Mouse (Mus musculus) common myeloid progenitor, adult 5-6 weeks (primary cell): Measurements from ENCODE around the gene Mrpl43. TPM values are rescaled to one million over a fixed set of nuclear protein-coding genes. Genes with fewer than 3 reads are reported as not detected.

ENCODE experiments used
- ATAC-seq: replicated peaks from 2 replicates; pipeline ENCODE4 v1.8.0; 2016; ENCODE audit warnings: low read depth, mild to moderate bottlenecking, moderate TSS enrichment, inconsistent platforms; ENCODE audit not compliant: poor library complexity, severe bottlenecking
- total RNA-seq: library from RNA; stranded (forward); fragments of 200-1000, 187-1606 nt; gene quantifications from 2 replicates; pipeline ENCODE4 v1.2.3, GENCODE M21; 2017

Mrpl43 gene
- total RNA-seq, 1 experiment from 2014 or later, result 36.4 TPM

DNA sequence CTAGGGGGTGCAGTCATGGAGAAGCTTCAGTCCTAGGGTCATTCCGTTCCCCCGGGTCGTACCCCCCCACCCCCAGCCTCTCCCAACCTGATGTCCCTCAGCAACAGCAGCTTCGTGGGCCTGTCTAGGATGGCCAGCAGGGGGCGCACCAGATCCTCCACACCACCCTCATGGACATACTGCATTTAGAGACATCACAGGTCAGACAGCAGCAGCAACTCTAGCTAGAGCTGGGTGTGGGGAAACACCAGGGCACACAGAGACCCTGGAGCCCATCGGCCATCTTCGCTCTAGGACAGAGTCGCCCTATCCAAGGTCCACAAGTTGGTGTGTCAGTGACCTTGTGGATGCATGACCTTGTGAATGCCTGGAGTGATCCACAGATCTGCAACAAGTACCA, 23.9 kb upstream of the Mrpl43 start:
- 0 out of 2 replicates have a peak, but pooled peaks have one; percentile 22 for ATAC-seq

DNA sequence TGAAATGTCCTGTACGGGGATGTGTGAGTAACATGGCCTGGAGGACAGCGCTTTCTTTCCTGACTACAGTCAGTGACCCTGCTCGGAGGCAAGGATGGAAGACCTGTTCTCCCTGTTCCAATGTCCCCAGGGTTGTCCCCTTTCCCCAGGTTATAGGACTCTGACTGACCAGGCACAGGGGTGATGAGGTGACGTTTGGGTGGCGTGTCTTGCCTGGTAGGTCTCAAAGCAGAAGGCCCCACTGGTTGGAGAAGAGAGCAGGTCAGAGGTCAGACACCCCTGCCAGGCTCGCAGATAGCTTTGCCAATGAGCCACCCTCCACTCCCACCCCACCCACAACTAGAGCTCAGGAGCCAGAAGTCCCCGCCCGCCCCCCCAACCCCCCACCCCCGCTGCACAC, 23.3 kb upstream of the Mrpl43 start:
- ATAC-seq, result no peak

DNA sequence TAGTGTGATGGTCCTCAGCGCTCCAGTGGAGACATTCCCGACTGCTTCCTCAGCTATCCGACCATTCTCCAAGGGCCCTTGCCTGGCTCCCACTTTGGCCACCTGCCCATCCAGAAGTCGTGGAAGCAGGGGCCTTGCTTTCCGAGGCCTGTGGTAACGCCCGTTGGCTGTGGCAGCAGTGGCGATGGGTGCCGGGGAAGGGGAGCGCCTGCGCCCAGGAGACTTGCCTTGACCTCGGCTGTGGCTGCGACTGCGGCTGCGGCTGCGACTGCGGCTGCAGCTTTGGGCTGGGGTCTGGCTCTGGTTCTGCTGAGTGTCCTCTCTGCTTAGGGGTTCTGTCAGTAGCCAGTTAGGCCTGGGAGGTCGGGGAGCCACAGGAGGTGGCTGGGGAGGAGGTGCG, 22.5 kb upstream of the Mrpl43 start:
- no peak for ATAC-seq

DNA sequence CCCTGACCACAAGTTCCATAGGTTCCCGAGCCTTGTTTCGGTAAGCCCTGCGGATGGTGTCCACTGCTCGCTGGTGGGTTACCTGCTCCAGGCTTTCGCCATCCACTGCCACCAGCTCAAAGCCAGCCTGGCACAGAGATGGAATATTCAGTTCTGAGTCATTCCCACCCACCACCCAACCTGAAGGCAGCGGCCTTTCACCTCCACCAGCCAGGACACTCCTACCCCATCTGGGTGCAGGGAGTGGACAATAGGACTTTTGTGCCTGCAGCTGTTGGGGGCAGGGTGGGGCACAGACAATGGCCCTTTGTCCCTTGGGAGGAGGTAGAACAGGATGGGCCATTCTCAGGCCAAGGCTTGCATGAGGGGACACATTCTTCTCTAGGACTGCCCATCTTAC, 21.6 kb upstream of the Mrpl43 start:
- ATAC-seq, result no peak

DNA sequence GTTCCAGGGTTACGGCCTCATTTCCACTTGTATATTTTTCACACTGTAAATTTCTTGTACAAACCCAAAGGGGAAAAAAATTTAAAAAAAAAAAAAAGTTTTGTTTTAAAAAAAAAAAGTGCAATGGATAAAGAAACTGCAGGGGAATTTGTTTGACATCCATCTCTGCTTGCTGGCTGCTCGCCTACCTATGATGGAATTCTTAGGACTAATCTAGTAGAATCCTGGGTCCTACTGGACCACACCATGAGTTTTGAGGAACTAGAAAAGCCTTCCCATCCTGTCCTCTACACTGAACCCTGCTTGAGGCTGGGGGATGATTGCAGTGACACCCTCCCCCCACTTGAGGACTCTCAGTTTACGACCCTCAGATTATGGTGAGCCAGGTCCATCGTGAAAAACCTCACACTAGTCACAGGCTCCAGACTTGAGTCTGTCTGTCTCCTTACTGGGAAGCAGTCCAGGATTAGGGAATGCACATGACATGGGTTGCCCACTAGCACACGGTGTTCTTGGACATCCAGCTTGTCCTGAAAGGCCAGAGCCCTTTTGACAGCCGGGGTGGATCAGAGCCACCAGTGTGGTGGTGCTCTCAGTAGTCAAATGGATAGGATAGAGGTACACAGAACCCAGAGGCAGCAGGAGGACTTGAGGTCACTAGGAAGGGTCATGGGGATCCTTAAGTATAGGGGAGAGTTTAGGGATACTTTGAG, 20.9 kb upstream of the Mrpl43 start:
- ATAC-seq, result no peak

DNA sequence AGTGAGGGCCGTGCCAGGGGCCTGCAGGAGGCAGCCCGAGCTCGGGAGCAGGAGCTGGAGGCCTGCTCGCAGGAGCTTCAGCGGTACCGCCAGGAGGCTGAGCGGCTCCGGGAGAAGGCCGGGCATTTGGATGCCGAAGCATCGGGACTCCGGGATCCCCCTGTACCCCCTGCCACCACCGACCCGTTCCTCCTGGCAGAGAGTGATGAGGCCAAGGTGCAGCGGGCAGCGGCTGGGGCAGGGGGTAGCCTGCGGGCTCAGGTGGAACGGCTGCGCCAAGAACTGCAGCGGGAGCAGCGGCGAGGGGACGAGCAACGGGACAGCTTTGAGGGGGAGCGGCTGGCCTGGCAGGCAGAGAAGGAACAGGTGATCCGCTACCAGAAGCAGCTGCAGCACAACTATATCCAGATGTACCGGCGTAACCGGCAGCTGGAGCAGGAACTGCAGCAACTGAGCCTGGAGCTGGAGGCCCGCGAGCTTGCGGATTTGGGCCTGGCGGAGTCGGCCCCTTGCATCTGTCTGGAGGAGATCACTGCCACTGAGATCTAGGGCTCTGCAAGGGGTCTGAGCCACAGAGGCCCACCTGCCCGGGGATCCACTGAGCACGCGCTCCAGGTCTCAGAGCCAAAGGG, 19.8 kb upstream of the Mrpl43 start:
- ATAC-seq, result no peak

DNA sequence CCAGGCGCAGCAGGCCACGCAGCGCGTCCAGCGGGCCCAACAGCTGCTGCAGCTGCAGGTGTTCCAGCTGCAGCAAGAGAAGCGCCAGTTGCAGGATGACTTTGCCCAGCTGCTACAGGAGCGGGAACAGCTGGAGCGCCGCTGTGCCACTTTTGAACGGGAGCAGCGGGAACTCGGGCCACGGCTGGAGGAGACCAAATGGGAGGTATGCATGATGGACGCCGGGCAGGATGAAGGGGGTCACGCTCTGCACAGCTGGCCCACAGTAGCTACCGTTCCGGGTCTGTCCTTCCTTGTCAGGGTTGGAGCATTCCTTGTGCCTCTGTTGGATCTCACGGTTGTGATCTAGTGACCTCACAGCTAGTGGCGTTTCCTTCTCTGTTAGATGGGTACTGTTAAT, 18.5 kb upstream of the Mrpl43 start:
- ATAC-seq, result no peak

DNA sequence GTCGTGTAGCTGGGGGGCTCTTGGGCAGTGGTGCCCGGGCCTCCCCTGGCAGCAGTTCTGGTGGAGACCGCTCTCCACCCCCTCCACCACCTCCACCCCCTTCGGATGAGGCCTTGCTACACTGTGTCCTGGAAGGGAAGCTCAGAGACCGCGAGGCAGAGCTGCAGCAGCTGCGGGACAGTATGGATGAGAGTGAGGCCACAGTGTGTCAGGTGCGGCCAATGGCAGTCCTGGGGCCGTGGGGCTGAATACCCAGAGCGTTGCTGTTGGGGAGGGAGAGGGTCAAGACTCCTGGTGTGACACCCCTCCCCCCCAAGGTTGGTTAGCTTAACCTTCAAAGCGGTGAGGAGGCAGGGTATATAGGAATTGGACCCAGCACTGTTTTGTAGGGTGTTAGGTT, 17.8 kb upstream of the Mrpl43 start:
- no peak for ATAC-seq

DNA sequence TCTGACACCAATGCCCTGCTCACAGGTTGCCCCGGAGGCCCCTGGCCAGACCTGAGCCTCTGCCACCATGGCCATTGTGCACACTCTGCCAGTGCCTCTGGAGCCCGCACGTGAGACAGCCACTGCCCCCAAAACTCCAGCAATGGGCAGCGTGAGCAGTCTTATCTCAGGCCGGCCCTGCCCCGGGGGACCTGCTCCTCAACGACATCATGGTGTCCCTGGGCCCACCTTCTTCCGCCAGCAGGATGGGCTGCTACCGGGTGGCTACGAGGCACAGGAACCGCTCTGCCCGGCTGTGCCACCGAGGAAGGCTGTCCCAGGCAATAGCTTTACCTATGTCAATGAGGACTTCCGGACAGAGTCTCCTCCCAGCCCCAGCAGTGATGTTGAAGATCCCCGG, 15.1 kb upstream of the Mrpl43 start:
- ATAC-seq, result no peak

DNA sequence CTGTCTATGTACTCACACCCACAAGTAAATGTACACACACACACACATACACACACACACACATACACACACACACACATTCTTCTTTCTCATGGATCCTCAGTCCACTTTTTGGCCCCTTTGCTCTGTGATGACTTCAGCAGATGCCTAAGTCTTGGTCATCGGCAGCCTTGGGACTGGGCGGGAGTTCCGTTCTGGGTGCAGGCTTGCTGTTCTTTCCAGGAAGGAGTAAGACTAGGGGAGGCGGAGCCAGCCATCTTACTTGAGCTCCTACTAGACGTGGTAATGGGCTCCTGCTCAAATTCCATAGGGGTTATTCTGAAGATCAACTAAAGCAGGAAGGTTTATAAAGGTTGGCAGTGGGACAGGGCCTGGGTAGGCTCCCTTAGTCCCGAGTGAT, 14.1 kb upstream of the Mrpl43 start:
- ATAC-seq, result no peak

DNA sequence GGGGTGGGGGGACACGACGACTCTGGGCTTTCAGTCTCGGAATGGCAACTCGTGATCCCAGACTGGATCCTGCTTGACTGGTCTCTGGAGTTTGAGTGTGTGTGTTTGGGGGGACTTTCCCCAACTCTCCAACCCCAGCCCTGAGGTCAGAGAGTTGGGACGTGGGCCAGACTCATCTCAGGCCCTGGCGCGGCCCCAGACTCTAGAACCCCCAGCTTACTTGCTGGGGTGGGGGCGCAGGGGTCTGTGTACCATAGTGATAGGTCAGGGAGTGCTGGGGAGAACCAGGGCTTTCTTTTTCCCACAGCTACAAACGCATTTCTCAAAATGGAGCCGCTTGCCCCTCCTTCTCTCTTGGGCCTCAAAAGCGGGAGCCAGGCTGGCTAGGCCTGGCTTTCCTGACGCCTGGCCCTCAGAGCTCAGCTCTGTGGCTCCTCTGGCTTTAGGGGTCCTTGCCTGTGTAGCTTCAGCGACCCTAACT, 12.1 kb upstream of the Mrpl43 start:
- no peak for ATAC-seq

DNA sequence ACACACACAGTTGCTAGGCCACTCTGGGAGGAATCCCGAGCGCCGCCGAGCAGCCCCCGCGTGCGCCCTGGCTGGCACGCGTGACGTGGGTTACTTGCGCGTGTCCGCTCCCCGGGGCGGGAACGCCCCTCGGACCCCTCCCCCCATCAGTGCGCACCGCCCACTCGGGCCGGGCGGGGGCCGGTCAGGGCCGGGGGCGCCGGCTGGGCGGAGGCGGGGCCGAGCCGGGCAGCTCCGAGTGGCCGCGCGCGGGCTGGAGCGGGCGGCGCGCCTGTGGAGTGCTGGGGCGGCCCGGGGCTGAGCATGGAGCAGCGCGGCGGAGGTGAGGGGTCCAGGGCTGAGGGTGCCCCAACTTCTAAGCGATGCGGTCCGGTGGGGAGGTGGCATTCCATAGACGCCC, 11.7 kb upstream of the Mrpl43 start:
- ATAC-seq, result 0 out of 2 replicates have a peak, but pooled peaks have one; percentile 8

DNA sequence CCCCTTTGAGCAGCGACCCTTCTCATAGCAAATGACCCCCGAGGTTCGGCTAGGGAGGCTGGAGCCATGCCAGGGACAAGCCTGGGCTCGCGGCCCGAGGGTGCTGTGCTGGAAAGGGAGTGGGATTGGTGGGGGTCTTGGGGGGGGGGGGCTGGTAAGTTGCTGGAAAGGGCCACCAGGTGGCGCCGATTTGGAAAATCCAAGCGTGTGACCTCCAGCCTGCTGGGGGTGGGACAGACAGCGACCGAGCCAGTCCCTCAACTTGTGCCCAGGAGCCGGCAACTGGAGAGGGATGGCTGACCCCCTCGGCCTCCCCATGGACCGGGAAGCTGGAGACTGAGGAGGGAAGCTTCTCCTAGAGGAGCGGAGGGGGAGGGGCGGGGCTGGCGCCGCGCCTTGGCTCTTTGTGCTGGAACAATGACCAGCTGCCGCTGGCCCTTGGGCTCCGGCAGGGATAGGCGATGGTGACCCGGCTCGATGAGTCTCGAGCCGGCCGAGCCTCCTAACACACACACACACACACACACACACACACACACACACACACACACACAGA, 11.1 kb upstream of the Mrpl43 start:
- ATAC-seq, result no peak

DNA sequence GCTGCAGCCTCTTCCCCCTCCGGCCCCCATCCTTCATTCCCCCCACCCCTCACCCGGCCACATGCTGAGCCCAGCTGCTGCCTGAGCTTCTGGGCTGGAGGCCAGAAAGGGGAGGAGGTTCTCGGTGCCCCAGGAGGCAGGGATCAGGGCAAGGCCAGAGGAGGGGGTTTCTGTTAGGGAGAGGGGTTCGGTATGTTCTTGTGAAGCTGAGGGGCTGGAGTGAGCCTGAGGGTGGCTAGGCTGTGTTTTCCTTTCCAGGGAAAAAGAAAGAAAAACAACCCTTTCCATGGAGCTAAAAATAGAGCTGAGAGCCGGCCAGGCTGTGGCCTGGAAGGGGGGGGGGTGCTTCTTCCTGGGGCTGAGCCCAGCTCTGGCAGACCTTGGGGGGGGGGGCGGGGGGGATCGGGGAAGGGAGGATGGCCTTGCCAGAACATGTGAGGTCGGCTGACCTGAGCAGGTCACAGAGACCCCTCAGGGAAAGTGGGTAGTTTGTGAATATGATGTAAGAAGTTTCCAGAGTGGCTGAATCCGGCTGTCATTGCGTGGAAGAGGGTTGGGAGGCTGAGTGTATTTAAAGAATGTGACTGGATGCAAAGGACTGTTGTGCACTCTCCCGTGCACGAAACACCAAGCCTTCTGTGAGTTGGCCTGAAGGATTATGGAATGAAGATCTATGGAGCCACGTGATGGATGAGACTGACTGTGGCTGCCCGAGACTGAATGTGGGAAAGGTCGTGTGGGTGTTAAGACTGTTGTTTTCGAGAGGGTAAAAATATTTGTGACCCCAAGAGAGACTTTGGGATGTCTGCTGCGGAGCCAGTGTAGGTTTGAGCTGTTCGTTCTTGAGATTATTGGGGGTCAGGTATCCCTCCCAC, 10.3 kb upstream of the Mrpl43 start:
- peak; percentile 22; the same call in 1 of the 2 replicates for ATAC-seq

DNA sequence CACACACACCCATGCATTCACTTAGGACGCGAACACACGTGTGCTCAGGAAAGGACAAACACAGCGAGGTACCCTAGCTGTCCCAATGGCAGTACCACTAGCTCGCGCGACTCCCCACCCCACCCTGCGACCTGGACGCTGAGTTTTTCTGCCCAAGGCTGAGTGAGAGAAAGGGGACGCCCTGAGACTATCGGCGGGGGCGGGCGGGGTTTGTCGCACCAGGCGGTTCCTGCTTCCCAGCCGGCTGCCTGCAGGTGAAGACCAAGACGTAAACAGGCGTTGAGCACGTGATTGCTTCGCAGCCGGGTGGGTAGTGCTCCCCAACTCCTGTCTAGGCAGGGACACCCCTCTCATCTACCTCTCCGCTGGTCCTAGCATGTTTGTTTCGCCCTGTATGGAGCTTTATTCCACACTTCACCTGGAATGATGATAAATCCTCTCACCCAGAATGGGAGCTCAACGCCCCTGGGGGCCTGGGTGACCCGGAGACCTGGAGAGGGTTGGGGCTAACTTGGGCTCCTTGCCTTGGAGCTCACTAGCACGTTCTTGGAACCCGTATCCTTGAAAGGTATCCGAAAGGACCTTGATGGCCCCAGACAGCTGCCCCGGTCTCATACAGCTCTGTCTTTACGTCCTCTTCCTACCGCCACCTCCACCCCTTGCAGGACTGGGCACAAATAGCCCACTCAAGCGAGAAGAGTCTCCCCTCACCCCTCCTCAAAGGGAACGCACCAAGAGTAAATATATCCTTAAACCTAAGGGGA, 9.5 kb upstream of the Mrpl43 start:
- ATAC-seq, result no peak; the same call in 1 of the 2 replicates

DNA sequence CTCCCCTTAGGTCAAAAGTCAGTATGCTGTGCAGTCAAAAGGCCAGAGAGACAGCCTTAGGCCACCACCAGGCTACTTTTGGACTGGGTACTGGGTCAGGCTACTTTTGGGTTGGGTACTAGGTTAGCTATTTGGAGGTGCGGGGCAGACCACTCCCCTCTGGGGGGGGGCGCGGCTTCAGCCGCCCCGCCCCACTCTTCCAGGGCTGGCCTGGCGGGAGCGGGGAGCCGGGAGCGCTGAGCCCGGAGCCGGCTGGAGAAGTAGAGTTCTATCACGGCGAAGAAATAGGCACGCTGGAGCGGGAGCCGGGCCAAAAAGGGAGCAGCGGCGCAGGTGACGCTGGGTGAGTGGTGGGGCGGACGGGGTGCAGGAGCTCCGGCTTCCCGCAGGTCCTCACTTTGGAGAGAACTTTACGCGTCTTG, 8.8 kb upstream of the Mrpl43 start:
- ATAC-seq, result no peak

DNA sequence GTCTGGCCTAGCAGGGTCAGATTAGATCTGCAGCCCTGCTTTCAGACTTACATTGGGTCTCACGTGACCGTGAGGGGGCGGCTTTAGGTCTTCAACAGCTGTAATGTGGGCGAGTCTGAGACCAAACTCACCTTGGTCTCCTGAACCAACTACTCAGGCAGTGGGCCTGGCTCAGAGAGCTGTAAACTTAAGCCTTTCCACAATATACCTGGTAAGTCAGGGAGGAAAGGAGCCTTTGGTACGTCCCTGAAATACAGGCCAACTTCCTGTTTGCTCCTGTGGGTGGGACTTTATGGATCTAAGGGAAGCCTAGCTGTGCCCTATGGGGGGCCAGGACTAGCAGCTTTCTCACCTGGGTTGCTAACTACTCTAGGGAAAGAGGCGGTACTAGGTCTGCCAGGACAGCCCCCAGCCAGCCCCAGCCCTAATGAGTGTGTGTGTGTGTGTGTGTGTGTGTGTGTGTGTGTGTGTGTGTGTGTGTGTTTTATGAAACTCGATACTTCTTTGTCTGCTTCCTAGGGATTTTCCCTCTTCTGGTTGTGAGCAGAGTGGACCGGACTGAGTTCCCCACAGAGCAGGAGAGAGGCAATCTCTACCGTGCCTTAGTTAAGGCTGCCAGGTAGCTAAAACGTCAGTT, 8.2 kb upstream of the Mrpl43 start, which contains the start of gene Lzts2:
Lzts2 (plus strand) TSS at position 80 of the 637 bp plus-strand sequence.
- ATAC-seq, result no peak

DNA sequence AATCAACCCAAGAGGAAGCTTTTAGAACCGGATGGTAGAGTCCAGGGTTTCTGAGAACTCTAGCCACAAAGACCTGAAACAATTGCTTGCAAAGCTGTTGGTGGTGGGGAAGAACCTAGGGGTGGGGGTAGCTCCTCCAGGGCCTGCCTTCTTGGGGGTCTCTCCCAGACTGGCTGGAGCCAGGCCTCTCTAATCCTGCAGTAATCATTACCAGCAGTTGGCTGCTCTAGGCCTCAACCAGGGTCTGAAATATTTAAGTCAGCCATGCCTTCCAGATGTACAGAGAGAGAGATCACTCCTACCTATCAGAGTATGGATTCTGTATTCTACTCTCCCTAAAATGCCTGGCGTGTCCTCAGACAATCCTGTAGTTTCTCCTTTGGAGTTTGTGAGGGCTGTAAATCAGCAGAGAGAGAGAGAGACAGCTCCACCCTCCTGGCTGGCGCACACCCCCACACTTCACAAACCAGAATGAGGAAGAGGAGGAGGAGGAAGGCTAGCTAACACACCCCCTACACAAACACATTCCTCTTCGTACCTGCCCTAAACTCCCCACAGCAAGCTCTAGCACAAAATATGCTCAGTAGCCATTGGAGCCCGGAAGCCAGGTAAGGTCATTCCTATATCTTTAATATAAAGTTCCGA, 7.5 kb upstream of the Mrpl43 start:
- no peak for ATAC-seq

DNA sequence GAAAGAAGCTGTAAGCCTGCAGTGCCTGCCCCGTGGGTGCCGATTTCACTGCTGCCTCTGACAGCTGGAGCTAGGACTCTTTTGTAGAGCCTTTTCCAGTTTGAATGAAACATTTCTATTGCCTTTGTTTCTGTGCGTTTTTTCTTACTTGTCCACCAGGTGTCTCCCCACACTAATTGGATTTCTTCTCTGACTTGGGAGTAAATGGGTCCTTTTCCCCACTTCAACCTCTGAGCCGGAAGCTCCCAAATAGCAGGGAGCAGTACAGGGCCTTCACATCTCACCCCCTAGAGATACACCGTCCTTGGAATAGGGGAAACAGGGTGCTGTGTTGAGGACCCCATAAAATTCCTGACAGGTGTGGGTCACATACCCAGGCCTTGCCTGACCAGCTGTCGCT, 6.4 kb upstream of the Mrpl43 start:
- no peak for ATAC-seq
